Mouse (Mus musculus) embryonic facial prominence, embryonic 15.5 days (tissue): ENCODE results near the gene Zbtb14. TPM values are rescaled to one million over a fixed set of nuclear protein-coding genes. Genes with fewer than 3 reads are reported as not detected.

Source experiments
- polyA plus RNA-seq: library from polyadenylated mRNA; unstranded; fragments of >200 nt; fragmentation: Nextera tagmentation; extraction: Ambion mirVana; gene quantifications from 2 replicates; pipeline ENCODE4 v1.2.1, GENCODE M21; 2015

Gene Zbtb14
- polyA plus RNA-seq, 1 experiment from 2014 or later: 20.0 TPM

Other genes starting within 250 kb of the Zbtb14 start
- not detected in 2 replicates for gene Akain1, start 56.3 kb downstream of the Zbtb14 start, polyA plus RNA-seq